Mouse (Mus musculus) layer of hippocampus, postnatal 25 days (tissue): Measurements from ENCODE around the gene 5730596B20Rik. TPM values are rescaled to one million over a fixed set of nuclear protein-coding genes. Genes with fewer than 3 reads are reported as not detected.

ENCODE experiments used
- DNase-seq, 2 experiments: peaks; one replicate each; pipeline ENCODE4 v3.0.0; 2022; ENCODE audit warnings: mixed read lengths in 2 of 2, low spot score in 1 of 2; ENCODE audit errors: extremely low spot score in 1 of 2
- total RNA-seq, 2 experiments: library from RNA; stranded (reverse); gene quantifications; 2 replicates each; pipeline ENCODE4 v1.2.3; 2021

The 5730596B20Rik gene
- total RNA-seq, 2 experiments from 2014 or later, result not detected

- no peak for DNase-seq
These were observed 32.4 kb downstream of the 5730596B20Rik start for GRCm38 (mm10) chr6:52209685-52210046.

- peak; percentile 37 to 65 for DNase-seq
These were observed 34.1 kb downstream of the 5730596B20Rik start for GRCm38 (mm10) chr6:52211170-52211935.

GRCm38 (mm10) chr6:52211961-52212360 is 34.7 kb downstream of the 5730596B20Rik start:
- peak in 1 of 2 experiments; percentile 11 for DNase-seq

- DNase-seq, result no peak
These were observed 35.3 kb downstream of the 5730596B20Rik start for GRCm38 (mm10) chr6:52212556-52213118.

- no peak for DNase-seq
These were observed 36.1 kb downstream of the 5730596B20Rik start, which contains the start of the genes Hoxa3 and Gm28308 for GRCm38 (mm10) chr6:52213119-52213986. Hoxa3 (minus strand) TSS chr6:52213336. Gm28308 (minus strand) TSS chr6:52213339.

- no peak for DNase-seq
These were observed 37.0 kb downstream of the 5730596B20Rik start for GRCm38 (mm10) chr6:52214271-52214670.

GRCm38 (mm10) chr6:52215070-52215469 is 37.8 kb downstream of the 5730596B20Rik start:
- no peak for DNase-seq

- no peak for DNase-seq
These were observed 38.7 kb downstream of the 5730596B20Rik start for GRCm38 (mm10) chr6:52215771-52216535.

- DNase-seq, result no peak
These were observed 39.6 kb downstream of the 5730596B20Rik start for GRCm38 (mm10) chr6:52216691-52217458.

- no peak for DNase-seq
These were observed 40.1 kb downstream of the 5730596B20Rik start for GRCm38 (mm10) chr6:52217459-52217768.

GRCm38 (mm10) chr6:52217895-52218642 is 40.8 kb downstream of the 5730596B20Rik start:
- peak in 1 of 2 experiments; percentile 8 for DNase-seq

- no peak for DNase-seq
These were observed 41.4 kb downstream of the 5730596B20Rik start for GRCm38 (mm10) chr6:52218643-52219215.

- no peak for DNase-seq
These were observed 42.1 kb downstream of the 5730596B20Rik start for GRCm38 (mm10) chr6:52219234-52219942.

GRCm38 (mm10) chr6:52220003-52220864 is 42.9 kb downstream of the 5730596B20Rik start:
- DNase-seq, result peak in 1 of 2 experiments; percentile 25

- DNase-seq, result no peak
These were observed 43.6 kb downstream of the 5730596B20Rik start for GRCm38 (mm10) chr6:52220865-52221310.

- DNase-seq, result peak; percentile 70 to 88
These were observed 44.2 kb downstream of the 5730596B20Rik start, which contains the start of gene Hoxa7 for GRCm38 (mm10) chr6:52221337-52221992. Hoxa7 (minus strand) TSS chr6:52221854.
